8 mouse cellular contexts compared by ENCODE assay signal in the genomic region with DNA sequence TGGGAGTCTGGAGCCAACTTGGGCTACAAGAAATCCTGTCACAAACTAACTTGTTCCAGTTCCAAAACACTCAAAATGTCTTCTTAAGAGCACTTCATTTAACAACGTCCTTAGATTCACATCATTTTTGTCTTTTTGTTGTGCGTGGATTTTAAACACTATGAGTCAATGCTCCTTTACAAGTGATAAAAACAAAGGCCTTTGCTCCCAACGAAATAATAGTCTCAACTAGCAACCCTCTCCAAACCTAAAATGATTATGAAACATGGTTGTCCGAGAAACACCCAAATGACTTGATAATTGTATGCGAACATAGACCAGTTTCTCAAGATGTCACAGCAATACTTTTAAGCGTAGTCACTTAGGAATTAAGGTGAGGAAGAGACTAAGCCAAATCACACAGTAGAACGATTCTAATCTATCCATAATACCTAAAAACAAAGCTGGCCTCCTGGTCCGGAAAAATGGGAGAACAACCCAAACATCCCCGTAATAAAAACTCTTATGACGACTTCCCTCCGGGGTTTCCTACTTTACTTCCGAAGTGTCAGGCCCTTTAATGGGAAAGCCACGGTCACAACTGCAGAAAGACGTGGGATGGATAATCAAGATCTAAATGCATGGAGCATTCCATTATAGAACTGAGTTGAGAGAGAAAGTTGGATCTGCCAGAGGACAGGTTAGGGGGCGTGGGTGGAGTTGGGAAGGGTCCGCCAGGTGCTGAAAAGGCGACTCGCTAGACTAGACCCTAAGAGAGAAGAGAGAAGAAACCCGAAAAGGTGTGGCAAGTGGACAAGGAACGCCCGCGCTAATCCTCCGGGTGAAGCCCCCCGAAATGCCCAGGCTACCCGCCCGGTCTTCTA. TPM values are rescaled to one million over a fixed set of nuclear protein-coding genes. Genes with fewer than 3 reads are reported as not detected.
DNase-seq lines count a peak whose midpoint lies in the region; ATAC-seq and TF ChIP-seq lines count a peak whose summit lies in the region.

No protein-coding gene starts in this region.

- WGBS in cerebellum, adult 2 months = 8% methylated on average over 26 of the region's 26 CpGs
- 13% methylated on average over 26 of the region's 26 CpGs for WGBS in hindbrain, embryonic 15.5 days
- 14% methylated on average over 26 of the region's 26 CpGs for WGBS in midbrain, embryonic 11.5 days

- no peak; the same call in 1 of the 2 replicates for ATAC-seq in hindbrain, embryonic 15.5 days (ENCODE audit: low FRiP score, low read depth)
- no peak for ATAC-seq in midbrain, embryonic 11.5 days (ENCODE audit: low FRiP score)

- H3K27ac ChIP-seq in cerebellum, adult 2 months (ENCODE audit: insufficient read depth, low read length) = peak overlapping the region; percentile 16; the same call in 1 of the 2 replicates
- peak overlapping the region; percentile 80 for H3K27ac ChIP-seq in hindbrain, embryonic 15.5 days (replicated peaks)
- H3K27ac ChIP-seq in midbrain, embryonic 11.5 days (ENCODE audit: low read depth, low read length) = no peak overlapping the region

- no peak for DNase-seq in cerebellum, adult 2 months
- no peak for DNase-seq in cerebellum, postnatal 14 days
- peak; percentile 10 for DNase-seq in thymus, postnatal 0 days (ENCODE audit: low spot score)
- DNase-seq in thymus, postnatal 4 days = no peak
- peak; percentile 84 for DNase-seq in midbrain, embryonic 11.5 days (ENCODE audit: low spot score, missing footprints)
- no peak for DNase-seq in adrenal gland, adult 18-20 months (ENCODE audit: low spot score in 2 of 2)
- no peak for DNase-seq in spleen, postnatal 10 days (ENCODE audit: low spot score in 2 of 2)

- peak overlapping the region; percentile 81 for H3K9ac ChIP-seq in hindbrain, embryonic 15.5 days
- peak overlapping the region; percentile 92 for H3K9ac ChIP-seq in midbrain, embryonic 11.5 days (ENCODE audit: low read length)

- no peaks in the 10 kb centered on the region for H3K9me3 ChIP-seq in hindbrain, embryonic 15.5 days
- H3K9me3 ChIP-seq in midbrain, embryonic 11.5 days (ENCODE audit: control insufficient read depth, low read length) = no peaks in the 10 kb centered on the region

- H3K4me3 ChIP-seq in cerebellum, adult 2 months (replicated peaks; ENCODE audit: insufficient read depth, low read depth, low read length) = peak overlapping the region; percentile 66
- H3K4me3 ChIP-seq in hindbrain, embryonic 15.5 days = peak overlapping the region; percentile 99
- peak overlapping the region; percentile 85 for H3K4me3 ChIP-seq in midbrain, embryonic 11.5 days (ENCODE audit: low read depth, low read length)

- H3K27me3 ChIP-seq in cerebellum, adult 2 months (ENCODE audit: control insufficient read depth, insufficient read depth, low read length) = no peaks in the 10 kb centered on the region
- H3K27me3 ChIP-seq in hindbrain, embryonic 15.5 days = no peaks in the 10 kb centered on the region
- H3K27me3 ChIP-seq in midbrain, embryonic 11.5 days (ENCODE audit: control insufficient read depth, insufficient read depth, low read length) = no peaks in the 10 kb centered on the region

- peak overlapping the region; percentile 75 for H3K4me2 ChIP-seq in hindbrain, embryonic 15.5 days
- H3K4me2 ChIP-seq in midbrain, embryonic 11.5 days = peak overlapping the region; percentile 60

- no peaks in the 10 kb centered on the region for H3K36me3 ChIP-seq in hindbrain, embryonic 15.5 days
- no peaks in the 10 kb centered on the region for H3K36me3 ChIP-seq in midbrain, embryonic 11.5 days (ENCODE audit: control insufficient read depth, insufficient read depth, low read length)

- TF ChIP-seq POLR2A in cerebellum, adult 2 months (IDR thresholded peaks at IDR 0.05; ENCODE audit: borderline replicate concordance, insufficient read depth, low read length) = no peak

- TF ChIP-seq CTCF in cerebellum, adult 2 months (IDR thresholded peaks at IDR 0.05; ENCODE audit: borderline replicate concordance, insufficient read depth, low read depth, low read length) = no peak

- peaks cover 3% of the 10 kb centered on the region; the same call in 1 of the 2 replicates for H3K4me1 ChIP-seq in cerebellum, adult 2 months (ENCODE audit: control insufficient read depth, insufficient read depth, low read length)
- H3K4me1 ChIP-seq in hindbrain, embryonic 15.5 days (replicated peaks) = peaks cover 14% of the 10 kb centered on the region
- H3K4me1 ChIP-seq in midbrain, embryonic 11.5 days (ENCODE audit: control insufficient read depth, insufficient read depth, low read length) = peaks cover 6% of the 10 kb centered on the region; the same call in 1 of the 2 replicates

RNA-seq across cellular contexts. Expression of a gene that starts 0.7 kb away (rescaled TPM):
- 13.3 TPM in 2 replicates for polyA plus RNA-seq in cerebellum, adult 2 months (2012; rRNA removed)
- 18.5 and 19.9 TPM in 2 replicates for polyA plus RNA-seq in thymus, postnatal 0 days (2015; fragmentation: Nextera tagmentation; extraction: Ambion mirVana)
- 8.2 and 11.2 TPM in 2 replicates for polyA plus RNA-seq in hindbrain, embryonic 15.5 days (2015; fragmentation: Nextera tagmentation; extraction: Ambion mirVana)
- 17.7 and 19.2 TPM in 2 replicates for polyA plus RNA-seq in midbrain, embryonic 11.5 days (2014; fragmentation: Nextera tagmentation; extraction: Ambion mirVana)
- 10 to 100 TPM; 15.1 to 18.4 TPM for total RNA-seq in adrenal gland, adult 18-20 months (2021)

RNA-seq across cellular contexts. Expression of a gene that starts 18.5 kb away (rescaled TPM):
- 15.1 and 16.0 TPM in 2 replicates for polyA plus RNA-seq in cerebellum, adult 2 months (2012; rRNA removed)
- polyA plus RNA-seq in thymus, postnatal 0 days (2015; fragmentation: Nextera tagmentation; extraction: Ambion mirVana) = 27.6 and 28.5 TPM in 2 replicates
- 29.6 and 30.6 TPM in 2 replicates for polyA plus RNA-seq in hindbrain, embryonic 15.5 days (2015; fragmentation: Nextera tagmentation; extraction: Ambion mirVana)
- 45.4 and 49.9 TPM in 2 replicates for polyA plus RNA-seq in midbrain, embryonic 11.5 days (2014; fragmentation: Nextera tagmentation; extraction: Ambion mirVana)
- 10 to 100 TPM; 25.3 to 36.3 TPM for total RNA-seq in adrenal gland, adult 18-20 months (2021)

RNA-seq across cellular contexts. Expression of a gene that starts 44.2 kb away (rescaled TPM):
- polyA plus RNA-seq in cerebellum, adult 2 months (2012; rRNA removed) = 13.8 and 14.0 TPM in 2 replicates
- 28.0 and 35.6 TPM in 2 replicates for polyA plus RNA-seq in thymus, postnatal 0 days (2015; fragmentation: Nextera tagmentation; extraction: Ambion mirVana)
- polyA plus RNA-seq in hindbrain, embryonic 15.5 days (2015; fragmentation: Nextera tagmentation; extraction: Ambion mirVana) = 20.9 and 27.8 TPM in 2 replicates
- polyA plus RNA-seq in midbrain, embryonic 11.5 days (2014; fragmentation: Nextera tagmentation; extraction: Ambion mirVana) = 11.0 and 13.9 TPM in 2 replicates
- 10 to 100 TPM; 34.2 to 39.5 TPM for total RNA-seq in adrenal gland, adult 18-20 months (2021)

Comparison
In these comparisons a context has a peak if more than half of its experiments do, and no peak if none do; other contexts are left out.
1. DNase-seq: peak in thymus, postnatal 0 days (single experiment) and midbrain, embryonic 11.5 days (single experiment); none in cerebellum, adult 2 months (0 of 2), cerebellum, postnatal 14 days (0 of 2), thymus, postnatal 4 days (single experiment), adrenal gland, adult 18-20 months (0 of 2) and spleen, postnatal 10 days (0 of 2).
2. Peak in every context shown above with its lines, with median percentiles within 50 percentile points of each other: H3K4me3 ChIP-seq.